Mouse (Mus musculus) heart, adult 2 months (tissue): ENCODE results near the gene Mknk1.

ENCODE experiments used
- EP300 ChIP-seq: fragments of 200-500 bp; IDR thresholded peaks from 2 replicates; pipeline ENCODE4 v1.6.1; 2011; ENCODE audit warnings: low read depth, low read length, control low read depth; ENCODE audit not compliant: insufficient read depth
- POLR2A ChIP-seq: fragments of 200-500 bp; IDR thresholded peaks from 2 replicates; pipeline ENCODE4 v1.6.1; 2011; ENCODE audit warnings: mild to moderate bottlenecking, low read depth, low read length, control low read depth; ENCODE audit not compliant: insufficient read depth

GRCm38 (mm10) chr4:115827535-115827887 is 11.5 kb upstream of the Mknk1 start:
- TF ChIP-seq POLR2A (no peak; the same call in 1 of the 2 replicates), EP300 (no peak)
